Mouse (Mus musculus) hindbrain, embryonic 14.5 days (tissue): ENCODE measurements around the gene Cyct. TPM values are rescaled to one million over a fixed set of nuclear protein-coding genes. Genes with fewer than 3 reads are reported as not detected.

Source experiments
- ATAC-seq: fragments of 200-750 bp; cut with Nextera tagmentation; 2 replicates; pipeline ENCODE4 v1.8.0; 2017; ENCODE audit warnings: moderate number of reproducible peaks, mild to moderate bottlenecking, moderate TSS enrichment, moderate library complexity; ENCODE audit not compliant: low FRiP score
- DNase-seq: peaks from one replicate; pipeline ENCODE4 v3.0.0-alpha.2; 2015; ENCODE audit warnings: low spot score
- H3K27ac ChIP-seq: fragments of 300-500 bp; sonication (generic); 2 replicates; pipeline ENCODE4 v1.5.1; 2014; ENCODE audit warnings: mild to moderate bottlenecking, moderate library complexity
- H3K27me3 ChIP-seq: fragments of 300-500 bp; sonication (generic); 2 replicates; pipeline ENCODE4 v1.6.1; 2014; ENCODE audit warnings: mild to moderate bottlenecking, low read length, mixed read lengths; ENCODE audit not compliant: control insufficient read depth, insufficient read depth
- H3K36me3 ChIP-seq: fragments of 300-500 bp; sonication (generic); replicated peaks from 2 replicates; pipeline ENCODE4 v1.6.1; 2014; ENCODE audit not compliant: control insufficient read depth, insufficient read depth
- H3K4me1 ChIP-seq: fragments of 300-500 bp; sonication (generic); replicated peaks from 2 replicates; pipeline ENCODE4 v1.6.1; 2014; ENCODE audit warnings: antibody characterized with exemption, low read length, mixed read lengths; ENCODE audit not compliant: control insufficient read depth, insufficient read depth
- H3K4me2 ChIP-seq: fragments of 300-500 bp; sonication (generic); replicated peaks from 2 replicates; pipeline ENCODE4 v1.6.1; 2014; ENCODE audit warnings: mild to moderate bottlenecking, moderate library complexity
- H3K4me3 ChIP-seq: fragments of 300-500 bp; sonication (generic); replicated peaks from 2 replicates; pipeline ENCODE4 v1.5.1; 2014; ENCODE audit warnings: mild to moderate bottlenecking, low read length
- H3K9ac ChIP-seq: fragments of 300-500 bp; sonication (generic); 2 replicates; pipeline ENCODE4 v1.6.1; 2014
- H3K9me3 ChIP-seq: fragments of 300-500 bp; sonication (generic); 2 replicates; pipeline ENCODE4 v1.6.1; 2016; ENCODE audit warnings: low read length; ENCODE audit not compliant: control insufficient read depth
- WGBS: fragments of 180-500 bp; shearing (Covaris S2); extraction: QIAGEN DNeasy Blood & Tissue Kit; methylation state at CpG from one replicate; pipeline ENCODE4 v1.1.7; 2014; 5-methylcytosine and 5-hydroxymethylcytosine counted together
- polyA plus RNA-seq: library from polyadenylated mRNA; unstranded; fragments of >200 nt; fragmentation: Nextera tagmentation; extraction: Ambion mirVana; gene quantifications from 2 replicates; pipeline ENCODE4 v1.2.1, GENCODE M21; 2014

Gene Cyct
- 0.64 TPM in 1 of 2 replicates, not detected in the other for polyA plus RNA-seq

- DNase-seq (no peak), ATAC-seq (no peak)
- WGBS, result 89% methylated on average over 11 of the region's 11 CpGs
- Histone ChIP-seq H3K4me3 (no peak within 1 kb of the TSS), H3K27ac (no peak within 1 kb of the TSS), H3K27me3 (no peaks in the 10 kb centered on the region), H3K9ac (no peak within 1 kb of the TSS), H3K9me3 (no peaks in the 10 kb centered on the region), H3K4me1 (no peaks in the 10 kb centered on the region), H3K36me3 (no peaks in the 10 kb centered on the region), H3K4me2 (no peak within 1 kb of the TSS)
These were observed at the start of gene Cyct for GRCm38 (mm10) chr2:76360226-76360625. Gene Cyct (minus strand): TSS chr2:76360450.

DNA sequence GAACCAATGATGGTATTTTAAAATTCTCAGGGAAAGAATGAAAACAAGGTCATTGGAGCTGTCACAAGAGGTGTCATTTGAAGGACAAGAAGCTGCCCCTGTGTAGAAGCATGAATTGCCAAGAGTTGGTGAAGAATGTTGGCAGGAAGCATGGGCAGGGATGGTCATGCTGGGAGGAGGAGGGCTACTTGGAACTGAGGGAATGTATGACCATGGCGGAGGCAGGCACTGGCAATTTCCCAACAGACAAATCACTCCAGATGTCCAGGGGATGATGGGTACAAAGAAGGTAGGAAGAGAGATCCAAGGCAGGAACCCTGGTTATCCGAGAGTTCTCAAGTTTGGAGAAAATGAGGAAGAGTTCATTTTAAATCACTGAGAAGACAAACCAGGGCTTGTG, 49.7 kb upstream of the Cyct start:
- 84% methylated on average over 2 of the region's 2 CpGs for WGBS
- DNase-seq (no peak), ATAC-seq (no peak)
- Histone ChIP-seq H3K9me3 (no peaks in the 10 kb centered on the region), H3K4me1 (0 out of 2 replicates have a peak, but pooled peaks cover 11% of the 10 kb centered on the region), H3K27me3 (no peaks in the 10 kb centered on the region), H3K9ac (no peak overlapping the region), H3K4me3 (no peak overlapping the region), H3K27ac (no peak overlapping the region), H3K4me2 (no peak overlapping the region), H3K36me3 (no peaks in the 10 kb centered on the region)

DNA sequence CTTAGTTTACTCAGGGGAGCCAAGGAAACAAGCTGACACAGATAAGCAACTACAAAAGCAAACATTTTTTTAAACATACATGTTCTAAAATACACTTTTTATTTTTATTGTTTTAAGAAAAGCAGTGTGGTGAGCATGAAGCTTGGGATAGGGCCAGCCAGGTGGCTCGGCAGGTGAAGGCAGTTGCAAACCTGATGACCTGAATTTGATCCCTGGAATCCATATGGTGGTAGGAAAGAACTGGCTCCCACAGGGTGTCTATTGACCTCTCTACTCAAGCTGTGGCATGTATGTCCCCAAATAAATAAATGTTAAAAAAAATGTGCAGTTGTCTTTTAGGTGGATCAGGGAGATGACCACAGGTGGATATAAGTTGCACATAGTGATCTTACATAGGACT, 49.3 kb upstream of the Cyct start:
- Histone ChIP-seq H3K27ac (no peak overlapping the region), H3K4me3 (no peak overlapping the region), H3K9ac (no peak overlapping the region), H3K4me2 (no peak overlapping the region), H3K27me3 (no peaks in the 10 kb centered on the region), H3K9me3 (no peaks in the 10 kb centered on the region), H3K36me3 (no peaks in the 10 kb centered on the region), H3K4me1 (0 out of 2 replicates have a peak, but pooled peaks cover 12% of the 10 kb centered on the region)
- 85% methylated on average over 1 of the region's 1 CpGs for WGBS
- DNase-seq (no peak), ATAC-seq (no peak)

DNA sequence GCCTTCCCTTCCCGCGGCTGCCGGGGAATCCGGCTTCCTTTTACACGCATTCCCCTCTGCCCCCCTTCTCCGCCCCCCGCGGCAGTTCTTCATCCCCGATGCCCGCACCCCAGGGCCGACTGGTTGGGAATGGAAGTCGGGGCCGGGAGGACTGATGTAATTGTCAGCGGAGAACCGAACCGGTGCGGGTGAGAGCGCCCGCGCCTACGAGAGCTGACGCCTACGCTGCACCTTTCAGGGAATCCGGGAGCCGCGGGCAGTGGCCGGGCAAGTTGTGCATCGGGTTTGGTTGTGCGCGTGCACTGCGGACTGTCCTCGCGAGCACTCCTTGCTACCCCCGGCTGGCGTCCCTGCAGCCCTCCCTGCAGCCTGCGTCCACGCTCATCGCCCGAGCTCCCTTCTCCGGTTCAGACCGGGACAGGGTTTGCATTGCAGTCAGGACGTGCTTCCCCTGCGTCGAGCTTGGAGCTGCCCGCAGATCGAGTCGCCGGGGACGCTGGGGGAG, 46.7 kb upstream of the Cyct start:
- H3K4me1 ChIP-seq, result 0 out of 2 replicates have a peak, but pooled peaks cover 12% of the 10 kb centered on the region
- no peaks in the 10 kb centered on the region for H3K36me3 ChIP-seq
- ATAC-seq (peak; percentile 71), DNase-seq (peak; percentile 69)
- H3K9me3 ChIP-seq, result no peaks in the 10 kb centered on the region
- H3K4me2 ChIP-seq, result peak overlapping the region; percentile 71
- H3K9ac ChIP-seq, result peak overlapping the region; percentile 91
- peak overlapping the region; percentile 75 for H3K4me3 ChIP-seq
- peak overlapping the region; percentile 92 for H3K27ac ChIP-seq
- under 1% methylated on average over 45 of the region's 49 CpGs for WGBS
- 0 out of 2 replicates have a peak, but pooled peaks cover 3% of the 10 kb centered on the region for H3K27me3 ChIP-seq

DNA sequence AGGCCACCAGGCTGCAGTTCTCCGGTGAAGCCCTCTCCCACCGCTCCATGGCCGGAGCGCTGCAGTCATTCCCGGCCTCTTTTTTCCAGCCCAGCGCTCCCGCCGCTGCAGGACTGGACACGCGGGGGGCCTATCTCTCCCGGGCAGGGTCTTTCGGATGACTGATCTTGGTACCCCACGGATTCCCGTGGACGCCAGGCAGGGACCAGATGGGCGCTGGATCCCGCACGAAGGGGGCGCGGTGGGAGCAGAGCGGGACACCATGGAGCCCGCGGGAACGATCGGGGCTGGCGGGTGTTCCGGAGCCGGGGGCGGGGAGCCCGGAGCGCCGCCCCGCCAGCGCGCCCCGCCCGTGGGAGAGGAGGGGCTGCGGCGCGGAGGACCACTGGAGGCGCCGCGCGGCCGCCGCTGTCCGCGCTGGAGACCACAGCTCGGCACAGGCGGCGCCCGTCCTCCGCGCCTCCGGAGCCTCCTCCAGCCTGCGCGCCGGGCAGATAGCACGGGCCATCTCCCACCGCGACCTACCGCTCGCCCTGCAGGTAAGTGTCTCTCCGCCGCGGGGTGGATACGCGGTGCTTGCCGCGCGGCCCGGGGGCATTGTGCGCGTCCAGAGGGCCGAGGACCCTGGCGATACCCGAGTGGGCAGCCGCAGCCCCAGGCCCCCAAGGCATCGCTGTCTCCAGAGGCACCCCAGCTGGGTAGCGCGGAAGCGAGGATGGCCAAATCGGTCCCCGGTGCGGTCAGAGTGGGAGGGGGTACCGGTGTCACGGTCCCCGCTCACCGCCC, 46.1 kb upstream of the Cyct start, which contains the start of gene Osbpl6:
Osbpl6 (plus strand) TSS at position 358 of the 786 bp plus-strand sequence.
- H3K27ac ChIP-seq, result peak within 1 kb of the TSS; percentile 92
- H3K36me3 ChIP-seq, result no peaks in the 10 kb centered on the region
- DNase-seq, result peak; percentile 84
- no peaks in the 10 kb centered on the region for H3K9me3 ChIP-seq
- peak within 1 kb of the TSS; percentile 91 for H3K9ac ChIP-seq
- ATAC-seq, result peak; percentile 95
- WGBS, result under 1% methylated on average over 66 of the region's 89 CpGs
- H3K4me2 ChIP-seq, result peak within 1 kb of the TSS; percentile 71
- H3K27me3 ChIP-seq, result 0 out of 2 replicates have a peak, but pooled peaks cover 3% of the 10 kb centered on the region
- H3K4me3 ChIP-seq, result peak within 1 kb of the TSS; percentile 75
- H3K4me1 ChIP-seq, result 0 out of 2 replicates have a peak, but pooled peaks cover 12% of the 10 kb centered on the region

GRCm38 (mm10) chr2:76405596-76406150, 45.4 kb upstream of the Cyct start:
- H3K36me3 ChIP-seq, result no peaks in the 10 kb centered on the region
- H3K4me1 ChIP-seq, result 0 out of 2 replicates have a peak, but pooled peaks cover 12% of the 10 kb centered on the region
- no peaks in the 10 kb centered on the region for H3K9me3 ChIP-seq
- H3K4me2 ChIP-seq, result peak overlapping the region; percentile 71
- 3% methylated on average over 15 of the region's 15 CpGs for WGBS
- H3K9ac ChIP-seq, result peak overlapping the region; percentile 91
- peak overlapping the region; percentile 75 for H3K4me3 ChIP-seq
- H3K27me3 ChIP-seq, result 0 out of 2 replicates have a peak, but pooled peaks cover 3% of the 10 kb centered on the region
- DNase-seq (peak; percentile 65), ATAC-seq (peak; percentile 61)
- peak overlapping the region; percentile 92 for H3K27ac ChIP-seq

- no peaks in the 10 kb centered on the region for H3K36me3 ChIP-seq
These were observed 39.9 kb upstream of the Cyct start for GRCm38 (mm10) chr2:76400178-76400577.

GRCm38 (mm10) chr2:76386531-76386930, 26.3 kb upstream of the Cyct start:
- H3K27me3 ChIP-seq, result no peaks in the 10 kb centered on the region
- H3K36me3 ChIP-seq, result peaks cover 50% of the 10 kb centered on the region
- no peak for ATAC-seq

More at GRCm38 (mm10) chr2:76400178-76400577, 39.9 kb upstream of the Cyct start:
- 0 out of 2 replicates have a peak, but pooled peaks cover 2% of the 10 kb centered on the region for H3K4me1 ChIP-seq
- ATAC-seq, result no peak
- H3K9me3 ChIP-seq, result no peaks in the 10 kb centered on the region
- no peak overlapping the region for H3K27ac ChIP-seq
- no peak overlapping the region for H3K9ac ChIP-seq
- DNase-seq, result no peak
- H3K27me3 ChIP-seq, result 0 out of 2 replicates have a peak, but pooled peaks cover 3% of the 10 kb centered on the region
- no peak overlapping the region for H3K4me2 ChIP-seq
- no peak overlapping the region for H3K4me3 ChIP-seq

GRCm38 (mm10) chr2:76378646-76379045, 18.4 kb upstream of the Cyct start:
- Histone ChIP-seq H3K27me3 (no peaks in the 10 kb centered on the region), H3K4me3 (no peak overlapping the region), H3K9me3 (no peaks in the 10 kb centered on the region), H3K4me1 (no peaks in the 10 kb centered on the region), H3K4me2 (no peak overlapping the region), H3K27ac (no peak overlapping the region), H3K36me3 (peaks cover 96% of the 10 kb centered on the region), H3K9ac (no peak overlapping the region)
- no peak for ATAC-seq
- no peak for DNase-seq
- 95% methylated on average over 19 of the region's 19 CpGs for WGBS

More at GRCm38 (mm10) chr2:76386531-76386930, 26.3 kb upstream of the Cyct start:
- Histone ChIP-seq H3K4me1 (no peaks in the 10 kb centered on the region), H3K4me3 (no peak overlapping the region), H3K9ac (no peak overlapping the region), H3K27ac (no peak overlapping the region), H3K4me2 (no peak overlapping the region), H3K9me3 (no peaks in the 10 kb centered on the region)
- DNase-seq, result no peak
